Mouse (Mus musculus) G1E (cell line): Measurements from ENCODE around the gene Ybx2. TPM values are rescaled to one million over a fixed set of nuclear protein-coding genes. Genes with fewer than 3 reads are reported as not detected.

Source experiments
- ATAC-seq: 2 replicates; pipeline ENCODE4 v1.8.0; 2016; ENCODE audit warnings: mild to moderate bottlenecking; ENCODE audit not compliant: insufficient number of reproducible peaks, poor library complexity, low FRiP score, severe bottlenecking; ENCODE audit errors: extremely low read depth
- DNase-seq: peaks from one replicate; pipeline ENCODE4 v3.0.0; 2012; ENCODE audit warnings: low spot score
- H3K27me3 ChIP-seq: 2 replicates; pipeline ENCODE4 v1.6.1; 2012; ENCODE audit warnings: mild to moderate bottlenecking, low read length, inconsistent platforms; ENCODE audit not compliant: insufficient read depth
- H3K36me3 ChIP-seq: replicated peaks from 2 replicates; pipeline ENCODE3; 2012; ENCODE audit warnings: mild to moderate bottlenecking, inconsistent platforms
- H3K4me1 ChIP-seq: 2 replicates; pipeline ENCODE4 v1.6.1; 2012; ENCODE audit warnings: low read depth, low read length, inconsistent platforms, mixed read lengths; ENCODE audit not compliant: insufficient read depth
- H3K4me3 ChIP-seq: 2 replicates; pipeline ENCODE4 v1.5.1; 2012; ENCODE audit warnings: low read depth, mild to moderate bottlenecking, inconsistent platforms, low read length, moderate library complexity, mixed read lengths
- H3K9me3 ChIP-seq: replicated peaks from 2 replicates; pipeline ENCODE4 v1.6.1; 2012; ENCODE audit warnings: inconsistent platforms
- CTCF ChIP-seq: IDR thresholded peaks from 2 replicates; pipeline ENCODE4 v1.5.1; 2012; ENCODE audit warnings: low read depth, low read length, inconsistent platforms, mixed read lengths
- GATA1 ChIP-seq: IDR thresholded peaks from 2 replicates; pipeline ENCODE4 v1.6.1; 2012; ENCODE audit warnings: borderline replicate concordance, low read length, inconsistent platforms, mixed read lengths
- GATA2 ChIP-seq: IDR thresholded peaks from 2 replicates; pipeline ENCODE4 v1.6.1; 2012; ENCODE audit warnings: low read depth, low read length, inconsistent platforms, borderline replicate concordance
- POLR2AphosphoS5 ChIP-seq: IDR thresholded peaks from 2 replicates; pipeline ENCODE4 v1.6.1; 2012; ENCODE audit warnings: low read depth, low read length, inconsistent platforms; ENCODE audit not compliant: insufficient replicate concordance
- TAL1 ChIP-seq: conservative IDR thresholded peaks from 2 replicates; pipeline ENCODE4 v1.6.1; 2012; ENCODE audit warnings: low read depth, low read length, inconsistent platforms, mixed read lengths
- polyA plus RNA-seq: library from polyadenylated mRNA; stranded (reverse); fragments of >175 nt; gene quantifications from 2 replicates; pipeline ENCODE4 v1.2.3, GENCODE M21; 2012
- total RNA-seq, 2 experiments: library from RNA; stranded (forward) in 1 of 2; stranded (reverse) in 1 of 2; fragments of 200-1000 nt in 1 of 2; fragments of >200 nt in 1 of 2; fragmentation: Nextera tagmentation in 1 of 2; gene quantifications; 2 replicates each; pipeline ENCODE4 v1.2.3; 2014 to 2017

Ybx2 gene
- total and polyA plus RNA-seq, 3 experiments, result 1.4 TPM; not detected in 2

DNA sequence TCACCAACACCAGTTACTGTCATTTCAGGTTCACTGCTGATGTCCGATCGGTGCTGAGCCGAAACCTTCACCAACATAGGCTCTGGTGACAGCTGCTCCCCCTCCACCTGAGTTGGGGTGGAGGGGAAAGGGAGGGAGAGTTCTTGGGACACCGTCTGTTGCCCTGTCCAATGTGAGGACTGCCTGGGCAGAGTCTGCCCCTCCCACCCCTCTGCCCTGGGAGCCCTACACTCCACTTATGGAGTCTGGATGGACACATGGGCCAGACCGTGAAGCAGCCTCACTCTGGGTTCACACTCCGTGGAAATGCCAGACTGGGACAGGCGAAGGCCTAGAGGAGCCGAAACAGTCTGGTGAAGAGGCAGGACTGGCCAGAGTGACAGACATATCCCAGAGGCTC, 54.4 kb downstream of the Ybx2 start:
- peaks cover 43% of the 10 kb centered on the region for H3K4me1 ChIP-seq
- H3K36me3 ChIP-seq, result peaks cover 79% of the 10 kb centered on the region
- H3K9me3 ChIP-seq, result no peaks in the 10 kb centered on the region
- DNase-seq, result no peak
- no peak for ATAC-seq
- no peak overlapping the region; the same call in 1 of the 2 replicates for H3K4me3 ChIP-seq
- TF ChIP-seq GATA2, result no peak
- no peak for TF ChIP-seq CTCF
- TF ChIP-seq GATA1, result no peak
- TF ChIP-seq POLR2AphosphoS5, result no peak
- TF ChIP-seq TAL1, result no peak
- no peaks in the 10 kb centered on the region for H3K27me3 ChIP-seq

Other genes with a start within 250 kb of the Ybx2 start
Only the 20 nearest of the 35 such genes appear.
- gene Nlgn2, start 98.0 kb upstream of the Ybx2 start, total RNA-seq (2014; fragmentation: Nextera tagmentation), result 3.0 and 6.8 TPM in 2 replicates
- gene Nlgn2, start 98.0 kb upstream of the Ybx2 start, total RNA-seq (2017), result 0.93 and 1.5 TPM in 2 replicates
- 3.1 and 3.5 TPM in 2 replicates for gene Nlgn2, start 98.0 kb upstream of the Ybx2 start, polyA plus RNA-seq
- 116 and 202 TPM in 2 replicates for gene Tmem256, start 97.3 kb upstream of the Ybx2 start, total RNA-seq (2014; fragmentation: Nextera tagmentation)
- 409 and 434 TPM in 2 replicates for gene Tmem256, start 97.3 kb upstream of the Ybx2 start, total RNA-seq (2017)
- gene Tmem256, start 97.3 kb upstream of the Ybx2 start, polyA plus RNA-seq, result 513 and 777 TPM in 2 replicates
- 26.2 and 32.3 TPM in 2 replicates for gene Plscr3, start 89.4 kb upstream of the Ybx2 start, total RNA-seq (2014; fragmentation: Nextera tagmentation)
- gene Plscr3, start 89.4 kb upstream of the Ybx2 start, total RNA-seq (2017), result 9.3 and 12.1 TPM in 2 replicates
- 54.2 and 61.1 TPM in 2 replicates for gene Plscr3, start 89.4 kb upstream of the Ybx2 start, polyA plus RNA-seq
- 4.3 and 9.0 TPM in 2 replicates for gene Tnk1, start 77.1 kb upstream of the Ybx2 start, total RNA-seq (2014; fragmentation: Nextera tagmentation)
- 0.82 and 1.5 TPM in 2 replicates for gene Tnk1, start 77.1 kb upstream of the Ybx2 start, total RNA-seq (2017)
- 0.47 and 0.95 TPM in 2 replicates for gene Tnk1, start 77.1 kb upstream of the Ybx2 start, polyA plus RNA-seq
- gene Tmem95, start 57.8 kb upstream of the Ybx2 start, total RNA-seq (2014; fragmentation: Nextera tagmentation), result not detected in 2 replicates
- gene Tmem95, start 57.8 kb upstream of the Ybx2 start, total RNA-seq (2017), result not detected in 2 replicates
- not detected in 2 replicates for gene Tmem95, start 57.8 kb upstream of the Ybx2 start, polyA plus RNA-seq
- 0.90 TPM in 1 of 2 replicates, not detected in the other for gene Kctd11, start 54.4 kb upstream of the Ybx2 start, total RNA-seq (2014; fragmentation: Nextera tagmentation)
- gene Kctd11, start 54.4 kb upstream of the Ybx2 start, total RNA-seq (2017), result 0.52 and 0.55 TPM in 2 replicates
- gene Kctd11, start 54.4 kb upstream of the Ybx2 start, polyA plus RNA-seq, result 0.34 and 0.39 TPM in 2 replicates
- gene Acap1, start 40.3 kb upstream of the Ybx2 start, total RNA-seq (2014; fragmentation: Nextera tagmentation), result 94.6 and 98.7 TPM in 2 replicates
- 103 and 118 TPM in 2 replicates for gene Acap1, start 40.3 kb upstream of the Ybx2 start, total RNA-seq (2017)
- gene Acap1, start 40.3 kb upstream of the Ybx2 start, polyA plus RNA-seq, result 184 and 216 TPM in 2 replicates
- gene 2810408A11Rik, start 34.8 kb upstream of the Ybx2 start, total RNA-seq (2014; fragmentation: Nextera tagmentation), result 6.6 and 7.2 TPM in 2 replicates
- 1.7 and 4.4 TPM in 2 replicates for gene 2810408A11Rik, start 34.8 kb upstream of the Ybx2 start, total RNA-seq (2017)
- 0.62 and 1.2 TPM in 2 replicates for gene 2810408A11Rik, start 34.8 kb upstream of the Ybx2 start, polyA plus RNA-seq
- 25.7 and 39.6 TPM in 2 replicates for gene Neurl4, start 34.7 kb upstream of the Ybx2 start, total RNA-seq (2014; fragmentation: Nextera tagmentation)
- 27.2 and 30.2 TPM in 2 replicates for gene Neurl4, start 34.7 kb upstream of the Ybx2 start, total RNA-seq (2017)
- gene Neurl4, start 34.7 kb upstream of the Ybx2 start, polyA plus RNA-seq, result 87.0 and 110 TPM in 2 replicates
- 305 and 344 TPM in 2 replicates for gene Gps2, start 21.9 kb upstream of the Ybx2 start, total RNA-seq (2014; fragmentation: Nextera tagmentation)
- gene Gps2, start 21.9 kb upstream of the Ybx2 start, total RNA-seq (2017), result 44.9 and 45.8 TPM in 2 replicates
- 203 and 216 TPM in 2 replicates for gene Gps2, start 21.9 kb upstream of the Ybx2 start, polyA plus RNA-seq
- 1,285 and 1,536 TPM in 2 replicates for gene Eif5a, start 13.8 kb upstream of the Ybx2 start, total RNA-seq (2014; fragmentation: Nextera tagmentation)
- gene Eif5a, start 13.8 kb upstream of the Ybx2 start, total RNA-seq (2017), result 763 and 764 TPM in 2 replicates
- 2,879 and 2,909 TPM in 2 replicates for gene Eif5a, start 13.8 kb upstream of the Ybx2 start, polyA plus RNA-seq
- gene Slc2a4, start 12.4 kb downstream of the Ybx2 start, total RNA-seq (2014; fragmentation: Nextera tagmentation), result 0.39 and 10.6 TPM in 2 replicates
- gene Slc2a4, start 12.4 kb downstream of the Ybx2 start, total RNA-seq (2017), result 0.06 and 0.16 TPM in 2 replicates
- 0.16 TPM in 1 of 2 replicates, not detected in the other for gene Slc2a4, start 12.4 kb downstream of the Ybx2 start, polyA plus RNA-seq
- not detected in 2 replicates for gene Cldn7, start 29.0 kb downstream of the Ybx2 start, total RNA-seq (2014; fragmentation: Nextera tagmentation)
- gene Cldn7, start 29.0 kb downstream of the Ybx2 start, total RNA-seq (2017), result not detected in 2 replicates
- not detected in 2 replicates for gene Cldn7, start 29.0 kb downstream of the Ybx2 start, polyA plus RNA-seq
- 164 and 177 TPM in 2 replicates for gene Ctdnep1, start 45.4 kb downstream of the Ybx2 start, total RNA-seq (2014; fragmentation: Nextera tagmentation)
- 36.2 and 37.4 TPM in 2 replicates for gene Ctdnep1, start 45.4 kb downstream of the Ybx2 start, total RNA-seq (2017)
- 227 and 274 TPM in 2 replicates for gene Ctdnep1, start 45.4 kb downstream of the Ybx2 start, polyA plus RNA-seq
- 54.5 and 72.7 TPM in 2 replicates for gene Elp5, start 46.7 kb downstream of the Ybx2 start, total RNA-seq (2014; fragmentation: Nextera tagmentation)
- gene Elp5, start 46.7 kb downstream of the Ybx2 start, total RNA-seq (2017), result 69.9 and 84.5 TPM in 2 replicates
- 10.3 and 10.4 TPM in 2 replicates for gene Elp5, start 46.7 kb downstream of the Ybx2 start, polyA plus RNA-seq
- 762 and 788 TPM in 2 replicates for gene Gabarap, start 55.3 kb downstream of the Ybx2 start, total RNA-seq (2014; fragmentation: Nextera tagmentation)
- gene Gabarap, start 55.3 kb downstream of the Ybx2 start, total RNA-seq (2017), result 569 and 637 TPM in 2 replicates
- 265 and 345 TPM in 2 replicates for gene Gabarap, start 55.3 kb downstream of the Ybx2 start, polyA plus RNA-seq
- gene Phf23, start 60.0 kb downstream of the Ybx2 start, total RNA-seq (2014; fragmentation: Nextera tagmentation), result 47.0 and 56.4 TPM in 2 replicates
- 84.0 and 84.4 TPM in 2 replicates for gene Phf23, start 60.0 kb downstream of the Ybx2 start, total RNA-seq (2017)
- 92.1 and 95.5 TPM in 2 replicates for gene Phf23, start 60.0 kb downstream of the Ybx2 start, polyA plus RNA-seq
- gene Dvl2, start 64.8 kb downstream of the Ybx2 start, total RNA-seq (2014; fragmentation: Nextera tagmentation), result 32.7 and 39.8 TPM in 2 replicates
- 44.8 and 49.6 TPM in 2 replicates for gene Dvl2, start 64.8 kb downstream of the Ybx2 start, total RNA-seq (2017)
- 66.5 and 71.8 TPM in 2 replicates for gene Dvl2, start 64.8 kb downstream of the Ybx2 start, polyA plus RNA-seq
- 16.3 and 21.7 TPM in 2 replicates for gene Acadvl, start 79.6 kb downstream of the Ybx2 start, total RNA-seq (2014; fragmentation: Nextera tagmentation)
- 31.1 and 31.7 TPM in 2 replicates for gene Acadvl, start 79.6 kb downstream of the Ybx2 start, total RNA-seq (2017)
- 16.3 and 21.0 TPM in 2 replicates for gene Acadvl, start 79.6 kb downstream of the Ybx2 start, polyA plus RNA-seq
- 10.9 and 14.0 TPM in 2 replicates for gene Dlg4, start 81.1 kb downstream of the Ybx2 start, total RNA-seq (2014; fragmentation: Nextera tagmentation)
- gene Dlg4, start 81.1 kb downstream of the Ybx2 start, total RNA-seq (2017), result 1.1 and 2.2 TPM in 2 replicates
- 8.8 and 12.1 TPM in 2 replicates for gene Dlg4, start 81.1 kb downstream of the Ybx2 start, polyA plus RNA-seq